Comparison of ENCODE assay signal across 8 mouse cellular contexts in the genomic region with DNA sequence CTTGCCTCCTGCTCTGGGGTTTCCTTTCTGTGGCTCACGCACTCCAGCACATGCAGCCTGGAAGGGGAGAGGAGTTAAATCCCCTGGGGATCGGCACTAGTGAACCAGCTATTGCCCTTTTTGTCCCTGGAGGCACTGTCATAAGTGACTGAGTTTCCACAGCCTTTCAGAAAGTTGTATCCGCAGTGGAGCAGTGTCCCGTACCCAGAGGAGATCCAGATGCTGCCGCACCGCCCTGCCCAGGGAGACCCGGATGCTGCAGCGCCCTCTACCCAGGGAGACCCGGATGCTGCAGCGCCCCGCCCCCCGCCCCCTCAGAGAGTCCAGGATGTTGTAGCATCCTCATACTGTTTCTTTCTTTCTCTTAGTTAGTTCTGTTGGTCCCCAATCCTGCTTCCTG. TPM values are rescaled to one million over a fixed set of nuclear protein-coding genes. Genes with fewer than 3 reads are reported as not detected.
DNase-seq lines count a peak whose midpoint lies in the region; ATAC-seq and TF ChIP-seq lines count a peak whose summit lies in the region.

No protein-coding gene starts in this region.

- H3K9me3 ChIP-seq in liver, embryonic 11.5 days (ENCODE audit: control insufficient read depth, low read length): no peaks in the 10 kb centered on the region
- no peaks in the 10 kb centered on the region for H3K9me3 ChIP-seq in heart, embryonic 14.5 days (ENCODE audit: control insufficient read depth, low read length)
- H3K9me3 ChIP-seq in limb, embryonic 11.5 days (ENCODE audit: control insufficient read depth, low read length): no peaks in the 10 kb centered on the region

- TF ChIP-seq POLR2A in testis, adult 2 months (IDR thresholded peaks at IDR 0.05; ENCODE audit: control insufficient read depth, low read depth, low read length): no peak

- H3K4me2 ChIP-seq in liver, embryonic 11.5 days: no peak overlapping the region
- peak overlapping the region; percentile 22 for H3K4me2 ChIP-seq in heart, embryonic 14.5 days (ENCODE audit: low read length)
- peak overlapping the region; percentile 22; the same call in 1 of the 2 replicates for H3K4me2 ChIP-seq in limb, embryonic 11.5 days (ENCODE audit: low read depth, severe bottlenecking)

- H3K27ac ChIP-seq in liver, embryonic 11.5 days (ENCODE audit: low read depth, low read length): no peak overlapping the region
- no peak overlapping the region for H3K27ac ChIP-seq in heart, embryonic 14.5 days (replicated peaks in 1 of 2; ENCODE audit: control insufficient read depth in 1 of 2, insufficient read depth in 1 of 2, low read depth in 2 of 2, low read length in 2 of 2)
- H3K27ac ChIP-seq in limb, embryonic 11.5 days (replicated peaks; ENCODE audit: low read depth, low read length): no peak overlapping the region
- no peak overlapping the region for H3K27ac ChIP-seq in testis, adult 2 months (ENCODE audit: control insufficient read depth, insufficient read depth, low read depth, low read length)
- no peak overlapping the region for H3K27ac ChIP-seq in gastrocnemius, adult 2 months

- H3K9ac ChIP-seq in liver, embryonic 11.5 days (ENCODE audit: low read depth, low read length): no peak overlapping the region
- H3K9ac ChIP-seq in heart, embryonic 14.5 days (ENCODE audit: low read length): no peak overlapping the region
- peak overlapping the region; percentile 34; the same call in 1 of the 2 replicates for H3K9ac ChIP-seq in limb, embryonic 11.5 days (ENCODE audit: low read length)

- H3K36me3 ChIP-seq in liver, embryonic 11.5 days (ENCODE audit: control insufficient read depth, insufficient read depth, low read length): no peaks in the 10 kb centered on the region; the same call in 1 of the 2 replicates
- no peaks in the 10 kb centered on the region for H3K36me3 ChIP-seq in heart, embryonic 14.5 days (ENCODE audit: control insufficient read depth, insufficient read depth, low read length)
- H3K36me3 ChIP-seq in limb, embryonic 11.5 days (ENCODE audit: control insufficient read depth, insufficient read depth, low read length): no peaks in the 10 kb centered on the region
- H3K36me3 ChIP-seq in testis, adult 2 months (ENCODE audit: control insufficient read depth, insufficient read depth, low read length): no peaks in the 10 kb centered on the region

- peaks cover 5% of the 10 kb centered on the region; the same call in 1 of the 2 replicates for H3K4me1 ChIP-seq in liver, embryonic 11.5 days (replicated peaks; ENCODE audit: control insufficient read depth, insufficient read depth, low read length)
- peaks cover 6 to 7% of the 10 kb centered on the region in 2 experiments; a peak in 3 of 4 replicates for H3K4me1 ChIP-seq in heart, embryonic 14.5 days (ENCODE audit: control insufficient read depth in 2 of 2, insufficient read depth in 2 of 2, low read length in 2 of 2)
- no peaks in the 10 kb centered on the region for H3K4me1 ChIP-seq in limb, embryonic 11.5 days (ENCODE audit: control insufficient read depth, insufficient read depth, low read length)
- H3K4me1 ChIP-seq in testis, adult 2 months (ENCODE audit: control insufficient read depth, insufficient read depth, low read length): peaks cover 3% of the 10 kb centered on the region

- 0 out of 2 replicates have a peak, but pooled peaks have one; percentile 47 for ATAC-seq in liver, embryonic 11.5 days (replicated peaks; ENCODE audit: low FRiP score)
- ATAC-seq in heart, embryonic 14.5 days (ENCODE audit: insufficient number of reproducible peaks, insufficient read depth, low FRiP score, low read depth): no peak
- ATAC-seq in limb, embryonic 11.5 days (ENCODE audit: insufficient number of reproducible peaks, low FRiP score, low TSS enrichment, low read depth): no peak
- ATAC-seq in megakaryocyte, adult 5-6 weeks (ENCODE audit: poor library complexity, severe bottlenecking): no peak

- DNase-seq in liver, embryonic 11.5 days (ENCODE audit: low spot score): no peak
- no peak for DNase-seq in liver
- peak; percentile 64 for DNase-seq in limb, embryonic 11.5 days (ENCODE audit: low spot score)
- no peak for DNase-seq in urinary bladder, adult 18-20 months (ENCODE audit: low spot score in 2 of 2)
- DNase-seq in gastrocnemius, adult 2 months: no peak

- intact Hi-C loops in gastrocnemius, adult 2 months (cut with DNase I): no loop called here

- H3K4me3 ChIP-seq in liver, embryonic 11.5 days (ENCODE audit: low read depth, low read length): no peak overlapping the region
- H3K4me3 ChIP-seq in heart, embryonic 14.5 days (ENCODE audit: control insufficient read depth in 1 of 2, insufficient read depth in 1 of 2, low read depth in 1 of 2, low read length in 2 of 2): no peak overlapping the region
- peak overlapping the region; percentile 6; the same call in 1 of the 2 replicates for H3K4me3 ChIP-seq in limb, embryonic 11.5 days (ENCODE audit: low read depth, low read length)
- peak overlapping the region; percentile 75 for H3K4me3 ChIP-seq in testis, adult 2 months (ENCODE audit: control insufficient read depth, low read depth, low read length)
- H3K4me3 ChIP-seq in gastrocnemius, adult 2 months: no peak overlapping the region; the same call in 1 of the 2 replicates

- TF ChIP-seq CTCF in testis, adult 2 months (IDR thresholded peaks at IDR 0.05; ENCODE audit: control insufficient read depth, insufficient read depth, insufficient replicate concordance, low read depth, low read length): no peak
- no peak for TF ChIP-seq CTCF in gastrocnemius, adult 2 months (IDR thresholded peaks at IDR 0.05)

- WGBS in liver, embryonic 11.5 days: 51% methylated on average over 12 of the region's 12 CpGs
- WGBS in heart, embryonic 14.5 days: 36% methylated on average over 12 of the region's 12 CpGs
- WGBS in limb, embryonic 11.5 days: 32% methylated on average over 12 of the region's 12 CpGs

- no peaks in the 10 kb centered on the region for H3K27me3 ChIP-seq in liver, embryonic 11.5 days (replicated peaks; ENCODE audit: control insufficient read depth, insufficient read depth, low read length)
- H3K27me3 ChIP-seq in heart, embryonic 14.5 days (ENCODE audit: control insufficient read depth, insufficient read depth, low read length): no peaks in the 10 kb centered on the region
- H3K27me3 ChIP-seq in limb, embryonic 11.5 days (ENCODE audit: control insufficient read depth, insufficient read depth, low read length): no peaks in the 10 kb centered on the region
- no peaks in the 10 kb centered on the region for H3K27me3 ChIP-seq in testis, adult 2 months (ENCODE audit: control insufficient read depth, insufficient read depth, low read length)

RNA-seq across cellular contexts. Expression of a gene that starts 56.3 kb away (rescaled TPM):
- polyA plus RNA-seq in liver, embryonic 11.5 days (2014; fragmentation: Nextera tagmentation; extraction: Ambion mirVana): 15.8 and 20.8 TPM in 2 replicates
- polyA plus RNA-seq in heart, embryonic 14.5 days (2014; fragmentation: Nextera tagmentation; extraction: Ambion mirVana): 3.6 and 4.4 TPM in 2 replicates
- polyA plus RNA-seq in limb, embryonic 11.5 days (2014; fragmentation: Nextera tagmentation; extraction: Ambion mirVana): 0.99 and 1.9 TPM in 2 replicates
- 3.1 and 4.8 TPM in 2 replicates for polyA plus RNA-seq in testis, adult 2 months (2012; rRNA removed)
- total RNA-seq in megakaryocyte, adult 5-6 weeks (2015): 16.3 and 24.0 TPM in 2 replicates
- total RNA-seq in megakaryocyte, adult 5-6 weeks (2017): 33.6 and 33.9 TPM in 2 replicates
- total RNA-seq in gastrocnemius, adult 2 months (2021): 1 to 10 TPM in 1 of 2 experiments, under 1 TPM in 1; 0.43 to 1.0 TPM

Comparison
In these comparisons a context has a peak if more than half of its experiments do, and no peak if none do; other contexts are left out.
1. H3K4me3 ChIP-seq: peak in limb, embryonic 11.5 days (single experiment) and testis, adult 2 months (single experiment); none in liver, embryonic 11.5 days (single experiment), heart, embryonic 14.5 days (0 of 2) and gastrocnemius, adult 2 months (single experiment).